Mouse (Mus musculus) frontal cortex, postnatal 36 days (tissue): ENCODE measurements at regions not wholly inside any gene's neighbourhood (a gene's known extent, or its start where the extent isn't known, plus 50 kb on each side); places are given as distances from the start of the nearest gene placed in this dataset.
A peak's percentile ranks its signal among the peaks of the same experiment; 100 is the strongest.
"Not testable (repeated sequence)": the region's sequence is repeated elsewhere in the genome, so short reads cannot be mapped to it uniquely, and the experiment has no call there.

ENCODE experiments used
- DNase-seq, 2 experiments: peaks; one replicate each; pipeline ENCODE4 v3.0.0; 2022; ENCODE audit warnings: low spot score in 2 of 2

DNA sequence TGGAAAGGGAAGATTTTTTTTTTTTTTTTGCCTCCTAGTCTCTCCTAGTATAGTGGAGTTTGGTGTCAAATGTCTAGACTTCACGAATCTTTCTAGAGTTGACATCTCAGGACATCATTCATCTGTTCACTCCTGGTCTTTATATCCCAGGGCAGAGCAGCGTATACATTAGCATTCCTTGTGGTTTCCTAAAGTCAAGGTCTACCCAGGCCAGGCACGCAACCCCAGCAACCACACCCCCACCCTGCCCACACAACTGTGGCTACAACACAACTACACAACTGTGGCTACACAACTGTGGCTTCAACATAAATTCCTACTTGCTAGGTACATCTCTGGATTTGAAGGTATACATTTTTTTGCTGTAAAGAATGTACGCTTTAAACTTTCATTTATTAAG, 122.2 kb downstream of the Ppp1r3a start:
- no peak for DNase-seq

DNA sequence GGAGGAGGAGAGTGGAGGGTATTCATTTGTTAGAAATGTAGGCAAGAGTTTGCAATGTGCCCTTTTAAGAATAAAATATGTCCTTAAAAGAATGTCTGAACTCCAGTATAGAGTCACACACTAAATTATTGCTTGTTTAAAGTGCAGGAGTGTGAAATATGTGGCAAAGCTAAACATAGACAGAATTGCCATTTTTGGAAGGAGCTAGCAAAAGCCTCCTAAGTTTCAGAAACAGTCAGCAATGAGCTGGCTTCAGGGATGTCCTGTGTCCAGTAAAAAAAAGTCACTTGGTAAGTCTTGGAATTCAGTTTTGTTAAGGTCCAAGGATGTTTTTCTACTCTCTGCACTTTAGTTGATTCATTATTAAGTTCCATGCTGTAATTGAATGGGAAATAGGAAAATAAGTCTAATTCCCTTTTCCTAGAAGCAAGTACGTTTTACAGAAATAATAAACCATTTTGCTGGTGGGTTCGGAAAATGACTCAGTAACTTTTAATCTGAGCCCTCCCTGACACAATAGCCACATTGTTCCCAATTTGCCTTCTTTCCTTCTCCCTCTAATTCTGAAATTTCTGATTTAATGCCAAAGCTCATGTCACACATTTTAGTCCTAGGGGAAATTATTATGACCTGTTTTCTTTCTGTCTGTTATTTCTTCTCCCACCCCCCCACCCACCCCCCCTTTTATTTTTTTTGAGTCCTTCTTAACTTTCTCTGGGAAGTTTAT, 123.2 kb downstream of the Ppp1r3a start:
- DNase-seq: no peak

DNA sequence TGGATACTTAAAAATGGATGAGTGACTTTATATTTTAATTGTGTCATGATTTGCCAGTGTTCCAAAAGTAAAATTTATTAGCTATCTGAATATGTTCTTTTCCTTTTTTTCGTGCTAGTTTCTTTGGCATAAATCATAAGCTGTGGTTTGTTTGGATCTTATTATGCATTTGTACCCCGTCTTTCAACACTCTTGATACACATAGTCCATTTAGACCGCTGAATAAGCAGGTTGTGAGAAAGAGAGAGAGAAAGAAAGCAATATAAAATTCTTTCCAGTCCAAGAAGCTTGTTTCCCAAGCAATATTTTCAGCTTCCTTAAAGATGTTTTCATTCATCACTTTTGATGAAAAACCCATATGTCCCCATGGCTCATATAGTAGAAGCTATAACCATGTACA, 138.4 kb downstream of the Ppp1r3a start:
- no peak for DNase-seq

DNA sequence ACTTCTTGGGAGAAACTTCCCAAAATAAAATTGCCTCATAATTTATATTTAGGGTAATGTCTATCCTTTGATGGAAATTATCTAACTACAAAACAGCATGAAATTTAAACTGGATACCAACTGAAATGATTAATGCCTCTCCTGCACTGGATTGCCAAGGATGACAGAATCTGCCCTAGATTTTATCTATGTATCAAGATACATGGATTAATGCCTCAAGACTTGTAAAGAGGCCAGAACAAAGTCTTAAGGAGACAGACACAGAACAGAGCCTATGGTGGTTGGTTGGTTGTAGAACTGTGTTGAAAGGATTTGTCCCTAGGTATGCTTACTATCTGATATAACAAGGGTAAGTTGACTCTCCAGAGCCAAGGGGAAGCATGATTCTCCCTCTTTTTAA, 147.0 kb downstream of the Ppp1r3a start:
- DNase-seq: no peak

DNA sequence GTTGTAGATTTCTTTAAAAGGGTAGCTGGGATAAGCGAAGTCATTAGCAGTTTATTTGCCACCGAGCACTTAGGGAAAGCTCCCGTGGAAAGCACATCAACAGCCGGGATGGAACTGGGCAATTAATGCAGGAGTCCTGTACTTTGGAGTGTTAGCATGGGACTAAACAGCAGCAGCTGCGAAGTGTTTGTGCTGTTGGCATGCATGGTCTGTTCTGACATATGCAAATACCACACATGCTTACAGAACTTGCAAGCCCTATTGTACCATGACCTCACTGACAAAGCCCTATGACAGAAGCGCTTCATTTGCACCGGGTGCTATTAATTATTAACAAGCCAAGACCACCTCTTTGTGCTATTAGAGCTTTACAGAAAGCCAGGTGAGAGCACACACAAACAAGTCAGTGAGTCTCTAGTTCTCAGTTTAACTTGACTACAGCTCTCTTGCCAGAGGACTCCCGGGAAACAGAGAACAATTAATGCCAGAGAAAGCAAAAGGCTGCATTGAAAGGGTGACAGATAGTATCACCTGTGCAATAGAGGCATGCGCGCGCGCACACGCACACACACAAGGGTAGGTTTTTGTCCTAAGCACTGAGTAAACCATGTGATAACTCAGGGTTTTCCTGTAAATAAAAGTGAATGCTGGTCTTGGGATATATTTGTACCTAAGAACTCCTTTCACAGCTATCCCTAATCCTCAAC, 154.4 kb downstream of the Ppp1r3a start:
- DNase-seq: no peak

DNA sequence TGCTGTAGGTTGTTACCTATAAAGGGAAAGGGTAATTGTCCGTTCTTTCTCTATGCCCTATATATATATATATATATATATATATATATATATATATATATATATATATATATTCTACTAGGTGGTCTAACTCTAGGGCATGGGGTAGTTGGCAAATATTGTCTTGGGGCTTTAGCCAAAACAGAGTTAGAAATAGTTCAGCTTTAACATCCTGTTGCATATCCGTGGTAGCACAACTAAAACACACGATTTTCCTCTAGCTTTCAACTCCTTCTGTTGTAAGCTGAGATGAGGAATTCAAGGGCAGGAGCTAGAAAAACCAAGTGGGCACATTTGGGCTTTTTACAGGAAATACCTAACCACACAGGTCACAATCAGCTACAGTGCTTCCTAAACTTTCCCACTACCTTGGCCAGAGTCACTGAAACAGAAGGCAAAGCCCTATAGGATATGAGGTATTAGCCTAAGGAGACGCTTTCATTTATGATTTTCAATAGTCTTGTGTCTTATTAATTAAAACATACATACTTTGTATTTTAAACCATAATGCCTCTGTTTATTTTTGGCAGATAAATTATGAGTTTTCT, 158.1 kb downstream of the Ppp1r3a start:
- DNase-seq: no peak

DNA sequence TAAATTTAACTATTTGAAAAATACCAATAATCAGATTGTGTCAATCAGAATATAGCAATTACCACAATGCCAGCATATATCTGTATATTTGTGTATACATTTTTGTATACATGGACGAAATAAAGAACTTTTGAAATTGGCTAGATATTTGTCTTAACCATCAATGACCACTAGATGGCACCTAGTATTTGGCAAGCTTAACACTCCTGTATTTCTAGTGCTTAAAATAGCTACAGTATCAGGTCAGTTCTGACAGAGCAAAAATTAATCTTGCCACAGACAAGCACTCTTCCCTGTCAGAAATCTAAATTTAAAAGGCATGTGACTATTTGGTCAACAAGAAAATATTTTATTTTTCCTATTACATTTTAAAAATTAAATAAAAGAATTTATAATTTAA, 169.2 kb downstream of the Ppp1r3a start:
- DNase-seq: no peak

DNA sequence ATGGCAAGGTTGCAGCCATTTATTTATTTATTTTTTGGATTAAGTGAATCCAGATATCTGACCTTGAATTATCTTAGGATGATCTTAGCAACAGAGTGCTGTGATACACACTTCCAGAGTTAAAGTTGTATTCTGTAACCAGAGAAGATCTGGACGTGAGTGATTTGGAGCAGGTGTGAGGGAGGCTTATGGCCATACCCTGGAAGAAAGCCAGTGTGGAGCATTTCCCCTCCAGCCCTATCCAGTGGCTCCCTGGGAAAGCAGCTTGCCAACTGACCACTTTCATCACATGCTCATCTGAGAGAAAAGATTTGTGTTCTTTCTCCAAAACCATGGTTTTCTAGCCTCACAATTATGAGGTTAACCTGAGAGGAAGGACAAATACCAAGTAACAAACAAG, 171.2 kb downstream of the Ppp1r3a start:
- DNase-seq: no peak

DNA sequence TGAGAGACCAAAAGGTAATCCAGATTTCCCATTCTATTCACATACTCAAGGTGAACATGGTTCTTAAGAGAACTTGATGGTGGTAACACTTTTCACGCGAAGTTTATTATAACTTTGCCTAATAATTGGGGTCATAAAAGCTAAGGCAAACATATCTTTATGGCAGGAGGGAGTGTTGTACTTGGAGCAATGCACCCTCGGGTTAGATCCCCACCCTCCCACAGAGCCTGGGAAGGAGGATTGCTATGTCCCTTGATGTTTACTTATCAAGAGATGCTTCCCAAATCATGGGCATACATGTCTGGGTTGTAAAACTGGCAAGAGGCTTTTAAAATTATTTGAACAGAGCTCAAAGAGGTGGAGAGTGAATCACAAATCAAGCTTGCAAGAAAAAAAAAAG, 180.5 kb downstream of the Ppp1r3a start:
- DNase-seq: no peak

DNA sequence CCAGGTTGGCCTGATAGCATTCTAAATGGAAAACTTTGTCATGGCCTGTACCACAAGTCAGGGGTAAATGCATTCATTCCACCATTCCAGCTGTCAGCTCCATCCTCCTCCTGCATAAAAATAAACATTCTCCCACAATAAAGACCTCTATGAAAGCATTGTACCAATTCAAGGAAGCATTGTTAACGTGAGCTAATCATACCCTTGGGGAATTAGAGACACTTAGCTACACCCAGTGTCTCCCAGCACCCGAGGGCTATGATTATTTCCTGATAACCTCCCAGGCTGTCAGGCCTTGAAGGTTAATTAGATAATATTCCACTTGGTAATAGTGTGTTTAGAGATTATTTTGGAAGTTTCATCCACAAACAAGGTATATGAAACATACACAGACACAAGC, 182.1 kb downstream of the Ppp1r3a start:
- no peak for DNase-seq

DNA sequence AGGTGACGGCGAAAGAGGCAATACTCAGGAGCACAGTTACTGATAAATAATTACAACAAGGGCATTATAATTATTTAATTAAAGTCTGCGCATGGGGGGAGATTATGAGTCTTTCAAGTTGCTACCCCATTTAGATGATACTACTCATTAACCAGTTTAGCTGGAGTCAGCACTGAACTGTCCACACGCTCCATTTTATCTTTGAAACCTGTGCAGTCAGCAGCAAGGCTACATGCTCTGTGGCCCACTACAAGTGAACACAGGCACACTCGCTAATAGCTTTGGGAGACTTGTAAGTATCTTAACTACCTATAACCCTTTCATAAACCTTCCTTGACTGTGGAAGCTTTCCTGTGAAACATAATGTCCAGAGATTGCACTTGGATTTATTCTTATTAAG, 214.7 kb downstream of the Ppp1r3a start:
- no peak for DNase-seq

DNA sequence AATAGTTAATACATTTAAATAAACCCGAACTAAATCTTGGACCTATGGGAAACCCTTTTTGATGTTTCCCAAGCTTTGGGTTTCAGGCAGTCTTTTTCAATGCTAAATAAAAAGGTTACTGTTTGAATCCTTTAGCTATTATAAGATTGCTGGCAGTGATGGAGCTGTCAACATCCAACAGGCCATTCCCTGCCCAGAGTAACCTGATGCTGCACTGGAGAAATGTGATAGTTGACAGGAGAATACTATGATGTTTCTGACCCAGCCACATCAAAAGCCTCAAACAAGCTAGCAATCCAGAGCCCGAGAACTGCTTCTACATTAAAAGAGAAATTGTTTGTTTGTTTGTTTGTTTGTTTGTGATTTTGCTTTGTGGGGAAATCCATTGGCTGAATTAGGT, 226.0 kb downstream of the Ppp1r3a start:
- DNase-seq: no peak

DNA sequence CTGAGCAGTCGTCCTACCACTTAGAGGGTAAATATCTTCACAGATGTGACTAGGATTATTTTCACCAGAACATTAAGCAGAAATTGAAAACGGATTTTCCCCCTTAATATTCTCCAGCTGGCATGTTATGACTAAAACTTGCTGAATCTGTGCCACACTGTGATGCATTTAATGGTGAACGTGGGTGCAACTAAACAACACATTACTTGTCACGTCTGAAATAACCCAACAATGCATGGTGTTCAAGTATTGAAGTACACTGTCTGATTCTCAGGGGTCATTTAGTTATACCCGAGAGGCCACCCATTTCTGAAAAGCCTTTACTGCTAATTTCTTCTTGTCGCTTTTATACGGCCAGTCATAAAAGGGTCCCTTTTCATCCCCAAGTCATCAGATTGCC, 226.5 kb downstream of the Ppp1r3a start:
- DNase-seq: no peak

DNA sequence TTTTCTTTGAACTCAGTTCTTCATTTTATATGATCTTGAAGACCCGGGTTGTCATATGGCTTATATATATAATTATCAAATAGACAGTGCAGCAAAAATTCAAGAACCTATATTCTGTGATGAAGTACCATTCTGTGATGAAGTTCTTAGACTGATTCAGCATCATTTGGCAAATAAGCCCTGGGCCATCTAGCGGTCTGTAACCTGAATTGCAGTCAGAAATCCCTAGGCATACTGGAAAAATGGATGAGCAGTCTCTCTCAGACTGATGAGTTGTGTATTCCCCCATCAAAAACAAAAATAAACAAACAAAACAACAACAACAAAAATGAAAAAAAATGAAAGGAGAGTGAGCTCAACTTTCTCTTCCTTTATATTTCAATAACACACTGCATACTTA, 232.3 kb downstream of the Ppp1r3a start:
- DNase-seq: peak; percentile 3 to 32

DNA sequence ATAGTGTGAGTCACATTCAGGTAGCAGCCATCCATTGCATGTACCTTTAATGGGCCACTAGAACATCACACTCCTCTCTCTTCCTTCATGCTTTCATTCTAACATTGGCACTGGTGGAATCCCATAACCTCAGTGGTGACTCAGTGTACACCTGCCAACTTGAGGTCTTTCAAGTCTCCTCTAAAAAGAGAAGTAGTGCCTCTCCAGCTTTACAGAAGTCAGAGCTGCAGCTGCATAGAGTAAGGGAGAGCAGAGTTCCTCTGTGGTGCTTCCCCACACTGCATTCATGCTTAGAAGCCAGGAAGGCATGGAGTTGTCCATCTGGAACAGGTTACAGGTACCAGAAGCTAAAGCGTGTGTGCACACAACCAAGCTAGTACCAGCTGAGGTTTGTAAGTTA, 233.8 kb downstream of the Ppp1r3a start:
- DNase-seq: no peak

DNA sequence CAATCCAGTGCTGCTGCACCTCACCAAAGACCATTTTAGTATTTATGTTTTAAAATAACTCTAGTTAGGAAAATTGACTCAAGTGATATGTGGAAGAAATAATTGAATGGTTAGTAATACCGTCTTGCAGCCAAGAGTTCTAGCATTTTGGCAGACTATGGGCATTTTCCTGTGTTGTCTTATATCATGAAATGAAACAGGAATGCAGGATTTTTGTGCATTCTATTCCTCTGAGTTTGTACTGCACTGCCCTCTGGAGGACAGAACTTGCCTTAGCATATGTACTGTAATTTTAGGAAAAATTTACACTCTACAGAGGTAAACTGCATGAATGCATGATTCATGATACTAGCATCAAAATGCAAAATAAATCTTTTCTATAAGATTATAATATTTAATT, 250.9 kb downstream of the Ppp1r3a start:
- DNase-seq: peak; percentile 30 to 77

DNA sequence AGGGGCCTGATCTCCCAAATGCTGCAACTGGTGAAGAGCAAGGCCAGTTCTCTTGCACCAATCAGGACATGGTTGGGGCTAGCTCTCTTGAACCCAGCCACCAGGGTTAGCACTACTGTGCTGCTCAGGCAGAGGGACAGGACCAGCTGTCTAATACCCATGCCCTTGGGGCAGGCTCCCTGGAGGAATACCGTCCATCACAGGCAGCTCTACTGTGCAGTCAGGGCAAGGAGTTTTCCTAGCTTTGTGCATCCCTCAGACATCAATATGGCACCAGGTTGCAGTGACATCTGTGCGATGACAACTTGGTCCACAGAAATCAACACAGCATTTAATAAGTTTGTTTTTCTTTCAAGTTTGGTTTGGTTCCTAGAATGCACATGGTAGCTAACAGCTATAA, 254.4 kb downstream of the Ppp1r3a start:
- DNase-seq: no peak

DNA sequence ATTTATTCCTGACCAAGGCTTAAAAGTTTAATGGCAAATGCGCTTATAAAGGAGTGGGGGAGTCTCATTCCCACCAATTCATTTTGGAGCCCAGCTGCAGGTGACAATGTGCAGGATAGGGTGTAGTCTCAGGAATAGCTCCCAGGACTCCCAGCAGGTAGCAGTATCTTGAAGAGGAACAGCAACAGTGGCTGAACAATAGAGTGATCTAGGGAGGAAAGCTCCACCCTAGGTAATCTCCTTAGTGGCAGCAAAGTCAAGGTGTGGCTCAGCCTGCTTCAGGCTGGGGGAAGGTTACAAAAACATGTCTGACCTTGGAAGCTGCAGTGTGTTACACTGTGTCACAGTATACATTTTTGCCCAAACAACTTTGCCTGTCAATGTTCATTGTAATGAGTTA, 255.2 kb downstream of the Ppp1r3a start:
- DNase-seq: not testable (repeated sequence)

DNA sequence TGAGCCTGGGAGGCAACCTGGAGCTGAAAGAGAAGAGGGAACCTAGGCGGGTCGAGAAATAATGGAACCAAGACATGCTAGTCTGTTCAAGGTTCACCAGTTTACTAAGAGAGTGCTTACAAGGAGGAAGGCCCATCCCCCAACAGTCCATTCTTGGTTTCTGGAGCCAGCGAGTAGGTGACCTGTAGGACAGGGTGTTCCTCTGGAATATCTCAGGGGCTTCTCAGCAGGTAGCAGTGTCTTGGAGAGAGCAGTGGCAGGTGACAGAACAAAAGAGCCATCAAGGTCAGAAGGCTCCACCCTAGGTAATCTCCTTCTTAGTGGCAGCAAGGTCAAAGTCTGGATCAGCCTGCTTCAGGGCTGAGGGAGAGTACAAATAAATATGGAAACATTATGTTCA, 268.4 kb downstream of the Ppp1r3a start:
- not testable (repeated sequence) for DNase-seq

DNA sequence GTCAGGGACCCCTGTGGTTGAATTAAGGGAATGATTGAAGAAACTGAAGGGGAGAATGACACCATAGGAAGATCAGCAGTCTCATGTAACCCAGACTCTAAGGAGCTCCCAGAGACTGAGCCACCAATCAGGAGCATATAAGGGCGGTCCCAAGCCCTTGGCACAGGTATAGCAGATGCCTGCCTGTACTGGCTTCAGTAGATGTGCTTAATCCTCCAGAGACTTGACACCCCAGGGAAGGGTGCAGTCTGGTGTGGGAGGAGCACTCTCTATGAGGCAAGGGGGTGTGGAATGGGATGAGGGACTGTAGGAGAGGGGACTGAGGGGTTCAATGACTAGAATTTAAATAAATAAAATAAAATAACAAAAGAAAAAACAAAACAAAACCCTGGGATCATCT, 298.7 kb downstream of the Ppp1r3a start:
- DNase-seq: no peak

DNA sequence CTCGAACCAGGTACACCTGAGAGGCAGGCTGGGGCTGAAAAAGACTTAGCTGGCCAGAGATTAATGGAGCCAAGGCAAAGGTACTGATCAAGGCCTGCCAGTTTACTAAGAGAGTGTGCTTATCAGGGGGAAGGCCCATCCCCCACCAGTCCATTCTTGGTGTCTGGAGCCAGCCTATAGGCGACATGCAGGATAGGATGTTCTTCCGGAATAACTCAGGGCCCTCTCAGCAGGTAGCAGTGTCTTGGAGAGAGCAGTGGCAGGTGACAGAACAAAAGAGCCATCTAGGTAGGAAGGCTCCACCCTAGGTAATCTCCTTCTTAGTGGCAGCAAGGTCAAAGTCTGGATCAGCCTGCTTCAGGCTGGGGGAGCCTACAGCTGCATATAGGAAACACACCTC, 301.8 kb downstream of the Ppp1r3a start:
- DNase-seq: not testable (repeated sequence)

DNA sequence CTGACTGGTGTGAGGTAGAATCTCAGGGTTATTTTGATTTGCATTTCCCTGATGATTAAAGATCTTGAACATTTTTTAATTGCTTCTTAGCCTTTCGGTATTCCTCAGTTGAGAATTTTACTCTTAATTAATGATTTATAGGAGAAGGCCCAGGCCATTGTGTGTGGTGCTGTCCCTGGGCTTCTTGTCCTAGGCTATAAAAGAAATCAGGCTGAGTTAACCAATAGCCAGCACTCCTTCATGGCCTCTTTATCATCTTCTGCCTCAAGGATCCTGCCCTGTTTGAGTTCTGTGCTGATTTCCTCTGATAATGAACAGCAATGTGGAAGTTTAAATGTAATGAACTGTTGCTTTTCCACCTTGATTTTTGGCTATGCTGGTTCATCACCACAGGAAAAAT, 323.3 kb downstream of the Ppp1r3a start:
- DNase-seq: no peak

DNA sequence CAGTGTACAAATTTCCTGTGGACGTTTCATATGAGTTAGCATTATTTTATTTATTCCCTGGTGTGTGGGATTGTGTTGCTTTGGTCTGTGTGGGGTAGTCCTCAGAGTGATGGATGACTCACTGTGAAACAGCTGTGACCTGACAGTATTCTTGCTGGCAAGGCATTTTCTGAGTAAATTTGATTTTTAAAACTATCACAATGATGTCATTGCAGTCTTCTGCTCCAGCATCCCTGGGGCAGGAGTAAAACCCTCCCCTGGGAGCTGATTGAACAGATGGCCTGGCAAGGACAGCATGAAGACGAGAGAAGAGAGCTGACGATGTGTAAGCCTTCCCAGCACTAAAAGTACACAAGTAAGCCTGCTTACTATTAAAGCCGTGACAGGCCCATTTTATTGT, 345.3 kb downstream of the Ppp1r3a start:
- peak; percentile 59 to 64 for DNase-seq
